Mouse (Mus musculus) cerebellum, postnatal 14 days (tissue): Measurements from ENCODE around the gene Acod1.

Experiments
- DNase-seq, 2 experiments: peaks; one replicate each; pipeline ENCODE4 v3.0.0; 2021; ENCODE audit warnings: mixed read lengths in 2 of 2

Gene Acod1

DNA sequence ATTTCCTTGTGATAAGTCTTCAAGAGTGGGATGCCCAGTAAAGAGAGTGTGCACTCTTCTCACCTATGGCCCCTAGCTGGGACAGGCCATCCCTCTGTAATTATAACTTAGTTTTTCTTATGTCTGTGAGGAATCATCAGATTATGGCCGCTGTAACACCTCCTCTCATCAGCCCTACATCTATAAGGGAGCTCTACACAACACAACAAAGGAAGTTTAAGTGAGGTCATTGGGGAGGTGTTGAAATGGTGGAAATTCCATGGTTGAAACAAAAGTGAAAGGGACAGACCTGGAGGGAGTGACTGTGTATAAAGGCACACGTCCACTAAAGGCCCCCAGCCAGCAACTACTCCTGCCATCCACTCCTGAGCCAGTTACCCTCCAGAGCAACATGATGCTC lies at the start of gene Acod1:
Acod1 (plus strand) TSS at position 301 of the 400 bp plus-strand sequence.
- DNase-seq: no peak

DNA sequence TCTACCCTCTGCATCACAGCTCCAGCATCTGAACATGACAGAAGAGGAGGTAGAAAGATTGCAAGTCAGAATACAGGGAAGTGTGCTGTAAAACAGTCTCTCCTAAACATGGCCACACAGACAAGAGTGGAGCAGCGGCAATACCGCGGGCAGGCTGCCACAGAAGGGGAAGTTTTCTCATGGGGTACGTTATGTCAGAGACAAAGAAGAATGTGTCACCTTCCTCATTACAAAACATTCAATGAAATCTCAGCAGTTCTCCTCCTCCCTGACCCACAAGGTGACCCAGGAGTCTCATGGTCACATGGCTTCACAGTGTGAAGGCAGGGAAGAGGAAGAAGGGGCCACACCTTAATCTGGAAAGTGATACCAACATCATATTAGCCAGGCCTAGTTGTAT lies 39.0 kb upstream of the Acod1 start:
- DNase-seq: no peak

DNA sequence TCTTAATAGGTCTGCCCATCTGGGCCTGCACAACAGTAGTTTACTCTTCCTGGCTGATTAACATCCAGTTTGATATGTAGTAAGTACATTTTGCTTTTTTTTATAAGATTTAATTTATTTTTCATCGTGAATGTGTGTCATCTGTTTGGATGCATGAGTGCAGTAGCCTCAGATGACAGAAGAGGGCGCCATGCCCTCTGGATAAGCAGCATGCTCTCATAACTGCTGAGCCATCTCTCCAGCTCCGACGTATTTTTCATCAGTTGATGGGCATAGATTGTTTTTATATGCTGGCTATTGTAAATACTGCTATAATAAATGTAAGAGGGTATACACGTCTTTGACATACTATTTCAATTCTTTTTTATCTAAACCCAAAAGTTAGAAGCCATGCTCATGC lies 35.0 kb upstream of the Acod1 start:
- peak; percentile 48 to 63 for DNase-seq

DNA sequence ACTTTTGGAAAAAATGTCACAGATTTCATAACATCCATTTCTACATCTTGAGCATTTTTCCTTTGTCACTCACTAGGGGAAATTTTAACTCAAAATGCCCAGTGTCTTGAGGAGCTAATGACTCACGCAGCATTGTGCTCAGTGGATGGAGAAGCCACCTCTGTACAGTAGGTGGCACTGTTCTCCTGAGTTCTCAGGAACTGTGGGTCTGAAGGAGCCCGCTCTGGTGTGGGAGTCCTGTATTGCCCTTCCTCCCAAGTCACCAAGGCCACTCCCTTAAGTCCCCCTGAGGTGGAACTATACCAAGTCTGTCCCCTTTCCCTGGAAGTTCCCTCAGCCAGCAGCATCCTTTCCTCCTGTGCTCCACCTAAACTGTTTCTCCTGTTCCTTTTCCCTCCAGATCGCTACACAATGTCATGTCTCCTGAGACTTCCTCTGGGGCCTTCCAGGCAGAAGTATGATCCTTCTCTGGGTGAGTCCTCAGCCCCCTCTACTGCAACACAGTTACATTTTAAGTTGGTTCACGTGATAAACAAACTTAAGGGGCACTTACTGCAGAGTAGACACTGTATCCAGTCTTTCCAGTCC lies 34.1 kb upstream of the Acod1 start:
- peak; percentile 76 to 80 for DNase-seq

DNA sequence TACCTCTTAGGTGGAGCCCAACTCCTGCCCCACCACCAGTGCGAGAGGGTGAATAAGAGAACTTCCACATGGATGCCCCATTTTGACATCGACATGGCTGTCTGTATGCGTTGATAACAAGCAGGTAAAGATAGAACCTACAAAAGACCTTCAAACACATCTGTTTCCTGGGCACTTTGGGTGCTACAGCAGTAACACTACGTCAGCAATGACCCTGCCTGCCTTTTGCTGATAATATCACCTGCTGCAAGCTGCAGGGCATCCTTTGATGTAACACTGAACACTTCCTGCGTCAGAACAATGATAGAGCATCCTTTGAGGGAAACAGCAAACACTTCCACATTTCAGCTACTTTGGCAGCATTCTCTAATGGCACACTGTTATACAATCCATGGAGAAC lies 29.8 kb upstream of the Acod1 start:
- DNase-seq: no peak

DNA sequence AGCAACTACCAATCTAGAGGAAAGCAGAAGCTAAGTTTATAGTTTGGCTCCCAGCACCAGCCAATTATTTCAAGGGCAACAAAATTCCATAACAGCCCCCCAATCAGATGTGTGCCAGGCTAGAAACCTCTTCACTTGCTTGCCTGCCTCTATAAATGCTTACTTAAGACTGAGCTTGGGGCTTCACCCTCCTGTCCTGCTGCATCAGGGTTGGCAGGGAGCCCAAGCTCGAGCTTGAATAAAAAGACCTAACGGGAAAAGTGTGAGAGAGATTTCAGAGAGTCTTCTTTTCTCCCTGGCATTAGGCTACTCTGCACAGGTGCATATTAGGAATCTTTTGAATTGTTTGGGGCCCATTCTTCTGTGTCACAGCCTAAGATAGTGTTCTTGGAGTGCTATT lies 26.7 kb upstream of the Acod1 start:
- DNase-seq: peak; percentile 18 to 34

DNA sequence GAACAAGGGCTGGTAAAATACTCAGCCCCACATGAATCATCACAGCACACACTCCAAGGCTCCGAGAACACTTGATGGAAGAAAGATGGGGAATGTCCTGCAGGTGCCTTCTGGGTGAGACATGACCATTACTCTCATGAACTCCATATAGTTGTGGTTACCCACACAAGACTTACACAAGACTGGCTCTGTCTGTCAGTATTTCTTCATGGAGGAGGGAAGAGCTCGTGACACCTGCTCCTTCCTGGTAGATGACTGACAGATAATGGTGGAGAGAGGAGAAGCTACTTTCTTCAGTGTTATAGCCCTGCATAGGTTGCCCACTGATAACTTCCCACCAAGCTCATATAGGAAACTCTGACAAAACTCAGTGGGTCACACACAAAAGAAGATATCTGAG lies 17.6 kb upstream of the Acod1 start:
- no peak for DNase-seq

DNA sequence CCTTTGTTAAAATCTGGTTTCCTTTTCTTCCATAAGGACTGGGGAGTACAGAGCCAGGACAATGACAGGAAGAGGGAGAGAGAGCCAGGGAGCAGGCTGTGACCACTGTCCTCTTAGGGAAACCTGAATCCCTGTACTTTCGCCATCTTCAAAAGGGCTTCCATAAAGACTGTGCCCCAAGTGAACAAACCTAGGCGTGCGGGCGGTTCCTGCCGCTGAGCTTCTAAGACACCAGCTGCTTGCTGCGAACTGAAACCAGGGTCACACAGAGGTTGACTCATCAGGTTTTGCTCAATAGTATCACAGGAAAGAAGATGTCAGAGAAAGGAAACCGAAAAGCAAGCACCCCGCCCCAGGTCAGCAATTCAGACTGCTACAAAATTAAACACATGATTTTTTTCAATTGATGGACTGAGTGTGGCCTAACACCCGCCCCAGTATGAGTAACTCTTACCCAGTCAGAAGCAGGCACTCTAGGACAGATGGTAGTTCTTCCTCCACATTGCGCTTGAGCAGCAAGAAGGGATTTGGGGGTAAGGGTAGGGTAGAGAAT lies 13.4 kb upstream of the Acod1 start:
- no peak for DNase-seq

DNA sequence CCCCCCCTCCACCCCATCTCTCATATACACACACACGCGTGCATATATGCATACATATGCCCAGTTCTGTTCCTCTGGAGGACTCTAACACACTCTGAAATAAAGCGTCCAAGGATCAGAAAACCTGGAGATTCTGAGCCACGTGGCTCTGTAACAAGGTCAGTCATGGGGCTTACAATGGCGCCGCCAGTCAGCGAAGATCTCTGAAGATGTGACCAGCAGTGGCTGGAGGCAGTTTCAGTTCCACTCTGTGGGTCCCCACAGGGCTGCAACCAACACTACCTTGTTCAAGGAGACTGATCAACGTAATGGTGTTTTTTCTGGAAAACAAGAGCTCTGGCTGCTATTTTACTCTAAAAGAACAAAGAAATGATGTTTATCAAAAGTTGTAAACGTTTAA lies 12.7 kb upstream of the Acod1 start:
- no peak for DNase-seq

DNA sequence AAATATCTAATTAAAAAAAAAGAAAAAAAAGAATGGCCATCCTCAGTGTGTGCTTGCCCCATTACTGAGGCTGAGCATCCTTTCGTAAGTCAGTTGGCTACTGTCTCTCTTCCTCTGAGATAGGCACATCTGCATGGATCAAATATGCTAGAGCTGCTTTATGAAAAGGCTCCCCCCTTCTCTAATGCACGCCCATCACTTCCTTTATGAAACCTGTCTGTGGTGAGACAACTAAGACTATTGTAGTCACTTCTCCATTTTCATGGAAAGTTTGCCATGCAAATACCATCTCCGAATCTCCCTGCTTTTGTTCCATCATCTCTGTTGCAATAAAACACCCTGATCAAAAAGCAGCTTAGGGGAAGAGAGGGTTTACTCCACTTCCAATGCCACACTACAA lies 9.8 kb upstream of the Acod1 start:
- no peak for DNase-seq

DNA sequence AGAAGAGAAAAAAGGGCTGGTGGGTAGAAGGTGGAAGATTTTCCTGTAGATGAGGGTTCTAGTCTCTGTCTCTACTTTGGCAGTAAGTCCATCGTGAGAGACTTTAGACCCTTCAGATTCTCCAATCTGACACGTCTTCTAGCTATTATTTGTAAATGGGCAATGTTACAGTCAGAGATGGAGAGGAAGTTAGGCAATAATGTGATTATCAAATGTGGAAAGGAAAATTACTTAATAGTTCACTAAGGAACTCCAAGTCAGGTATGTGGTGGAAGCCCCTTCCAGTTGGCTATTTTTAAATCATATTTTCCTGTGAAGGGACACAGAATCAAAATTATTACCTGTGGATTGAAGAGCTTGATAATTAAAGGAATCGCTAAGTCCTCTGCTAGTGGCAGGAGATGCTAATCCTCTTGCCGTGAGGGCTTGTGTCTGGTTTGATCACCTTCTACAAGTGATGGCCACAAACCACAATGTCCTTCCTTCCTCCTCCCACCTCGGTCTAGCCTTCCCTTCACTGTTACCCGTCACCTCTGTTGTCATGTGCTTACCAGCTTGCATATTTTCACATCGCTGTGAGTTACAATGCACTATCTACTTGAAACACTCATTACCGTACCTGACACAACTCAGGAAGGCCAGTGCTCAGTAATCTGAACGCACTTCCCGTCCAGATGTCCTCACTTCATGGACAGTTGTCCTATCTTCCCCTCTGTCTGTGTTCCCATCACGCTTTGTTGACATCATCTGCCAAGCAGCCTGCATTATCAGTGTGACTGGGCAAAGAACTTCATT lies 1.7 kb downstream of the Acod1 start:
- DNase-seq: no peak

DNA sequence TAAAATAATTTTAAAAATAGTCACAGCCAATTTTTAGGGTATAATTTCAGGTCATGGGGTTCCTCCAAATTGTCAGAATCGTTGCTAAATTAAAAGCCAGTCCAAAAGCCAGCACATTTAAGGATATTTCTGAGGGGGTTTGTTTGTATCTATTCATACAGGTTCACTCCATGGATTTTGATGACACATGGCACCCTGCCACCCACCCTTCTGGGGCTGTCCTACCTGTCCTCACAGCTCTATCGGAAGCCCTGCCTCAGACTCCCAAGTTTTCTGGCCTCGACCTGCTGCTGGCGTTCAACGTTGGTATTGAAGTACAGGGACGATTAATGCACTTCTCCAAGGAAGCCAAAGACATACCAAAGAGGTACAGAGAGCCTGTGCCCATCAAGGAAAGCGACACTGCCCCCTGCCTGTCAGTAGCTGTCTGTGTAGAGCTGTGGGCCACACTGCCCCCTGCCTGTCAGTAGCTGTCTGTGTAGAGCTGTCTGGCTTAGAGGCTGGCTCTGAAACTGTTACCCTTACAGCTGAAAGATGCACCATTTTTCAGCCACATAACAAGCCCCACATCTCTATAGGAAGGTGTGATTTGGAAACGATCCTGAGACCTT lies 4.5 kb downstream of the Acod1 start:
- peak; percentile 81 to 90 for DNase-seq

DNA sequence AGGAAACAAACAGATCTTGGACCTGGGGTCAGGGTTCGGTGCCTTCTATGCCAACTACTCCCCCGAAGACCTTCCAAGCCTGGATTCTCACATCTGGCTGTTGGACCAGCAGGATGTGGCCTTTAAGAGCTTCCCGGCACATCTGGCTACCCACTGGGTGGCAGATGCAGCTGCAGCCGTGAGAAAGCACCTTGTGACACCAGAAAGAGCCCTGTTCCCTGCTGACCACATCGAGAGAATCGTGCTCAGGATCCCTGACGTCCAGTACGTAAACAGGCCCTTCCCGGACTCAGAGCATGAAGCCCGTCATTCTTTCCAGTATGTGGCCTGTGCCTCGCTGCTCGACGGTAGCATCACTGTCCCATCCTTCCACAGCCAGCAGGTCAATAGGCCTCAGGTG lies 8.0 kb downstream of the Acod1 start:
- DNase-seq: no peak

DNA sequence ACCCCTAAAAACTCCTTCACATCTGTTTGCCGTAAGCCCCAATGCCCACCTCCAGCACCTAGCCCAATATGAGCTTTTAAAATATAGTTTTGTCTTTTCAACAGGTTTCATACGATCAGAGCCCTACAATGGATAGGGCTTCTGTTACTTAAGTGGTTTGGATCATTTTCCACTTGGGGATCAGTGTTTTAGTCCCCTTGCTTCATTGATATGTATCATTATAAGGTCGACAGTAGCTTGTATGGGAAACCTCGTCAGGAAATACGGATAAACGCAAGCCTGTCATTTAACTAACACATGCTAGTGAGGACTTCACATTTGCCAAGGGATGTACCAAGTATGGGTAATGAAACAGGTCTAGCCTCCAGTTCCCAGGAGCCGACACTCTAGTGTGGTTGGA lies 9.8 kb downstream of the Acod1 start:
- no peak for DNase-seq

DNA sequence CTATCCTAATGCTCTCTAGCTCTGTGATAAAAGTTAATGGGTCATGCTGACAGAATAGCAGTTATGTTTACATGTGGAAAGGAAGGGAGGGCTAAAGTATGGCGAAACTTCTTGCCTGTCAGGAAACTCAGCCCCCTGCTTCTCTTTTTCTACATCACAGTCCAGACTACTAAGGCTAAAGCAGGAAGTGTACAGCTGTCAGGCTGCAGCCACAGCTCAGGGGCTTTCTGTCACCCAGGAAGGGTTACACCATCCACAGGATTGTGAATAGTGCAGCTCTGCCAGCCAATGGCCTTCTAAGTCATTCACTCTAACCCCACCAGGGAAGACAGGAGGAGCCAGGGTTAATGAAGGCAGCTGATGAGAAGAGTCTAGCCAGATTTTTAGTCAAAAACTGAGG lies 12.2 kb downstream of the Acod1 start:
- no peak for DNase-seq

DNA sequence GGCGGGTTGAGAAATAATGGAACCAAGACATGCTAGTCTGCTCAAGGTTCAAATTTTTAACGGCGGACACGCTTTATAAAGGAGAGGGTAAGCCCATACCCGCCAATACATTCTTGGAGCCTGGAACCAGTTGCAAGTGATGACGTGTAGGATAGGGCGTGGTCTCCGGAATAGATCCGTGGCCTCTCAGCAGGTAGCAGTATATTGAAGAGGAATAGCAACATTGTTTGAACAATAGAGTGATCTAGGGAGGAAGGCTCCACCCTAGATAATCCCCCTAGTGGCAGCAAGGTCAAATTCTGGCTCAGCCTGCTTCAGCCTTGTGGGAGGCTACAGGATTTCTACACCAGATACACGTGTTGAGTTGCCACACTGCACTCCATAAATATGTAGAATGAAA lies 12.7 kb downstream of the Acod1 start:
- no peak for DNase-seq

DNA sequence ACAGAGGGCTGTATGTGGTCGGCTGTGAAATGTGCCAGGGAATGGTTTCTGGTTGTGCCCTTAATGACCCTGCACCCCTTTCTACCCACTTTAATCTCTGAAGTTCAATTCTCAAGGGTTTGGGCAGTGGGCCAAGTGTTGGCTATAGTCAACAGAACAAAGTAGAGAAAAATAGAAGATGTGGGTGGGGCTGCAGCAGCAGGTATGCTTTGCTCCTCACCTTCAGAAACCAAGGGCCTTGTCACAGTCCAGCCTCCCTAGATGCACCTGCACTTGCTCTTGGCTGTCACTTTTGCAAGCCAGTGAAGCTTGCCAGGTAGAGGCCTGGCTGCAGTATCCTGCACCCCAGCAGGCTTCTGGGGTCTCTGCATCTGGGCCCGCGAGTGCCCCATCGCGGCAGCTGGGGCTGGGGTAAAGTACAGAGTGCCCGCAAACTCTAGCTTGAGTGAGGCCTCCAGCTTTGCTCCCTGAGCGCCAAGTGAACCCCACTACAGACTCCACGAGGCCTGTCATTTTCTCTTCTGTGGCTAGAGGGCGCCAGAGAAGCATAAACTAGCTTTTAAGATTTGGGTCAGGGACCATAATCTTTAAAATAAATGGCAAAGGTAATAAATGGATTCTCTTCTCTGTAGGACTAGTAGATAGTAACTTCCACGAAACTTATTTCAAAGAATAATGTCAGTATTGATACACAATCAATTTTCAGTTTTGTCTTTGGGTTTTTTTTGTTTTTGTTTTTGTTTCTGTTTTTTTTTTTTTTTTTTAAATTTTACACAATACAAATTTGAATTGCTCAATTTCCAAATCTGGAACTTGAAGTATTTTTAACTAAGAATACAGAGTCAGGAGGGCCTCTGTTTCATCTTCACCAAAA lies 18.8 kb downstream of the Acod1 start:
- DNase-seq: peak; percentile 89 to 91

DNA sequence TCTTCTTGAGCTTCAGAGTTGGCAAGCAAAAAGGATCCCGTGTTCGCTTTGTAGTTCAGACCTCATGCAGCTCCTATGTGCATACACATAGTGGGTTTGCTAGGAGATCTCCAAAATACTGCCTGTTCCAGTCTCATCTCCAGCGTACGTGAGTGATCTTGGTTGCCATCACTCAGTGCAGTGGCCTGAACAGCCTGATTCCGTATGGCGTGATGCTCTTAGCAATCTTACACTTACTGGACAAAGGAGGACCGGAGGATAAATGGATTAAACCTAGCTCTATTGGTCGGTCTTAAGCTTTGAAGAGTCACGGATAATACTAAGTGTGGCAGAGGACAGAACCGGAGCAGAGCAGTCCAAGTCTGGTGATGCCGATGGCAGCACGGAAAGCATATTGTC lies 22.7 kb downstream of the Acod1 start:
- DNase-seq: no peak

DNA sequence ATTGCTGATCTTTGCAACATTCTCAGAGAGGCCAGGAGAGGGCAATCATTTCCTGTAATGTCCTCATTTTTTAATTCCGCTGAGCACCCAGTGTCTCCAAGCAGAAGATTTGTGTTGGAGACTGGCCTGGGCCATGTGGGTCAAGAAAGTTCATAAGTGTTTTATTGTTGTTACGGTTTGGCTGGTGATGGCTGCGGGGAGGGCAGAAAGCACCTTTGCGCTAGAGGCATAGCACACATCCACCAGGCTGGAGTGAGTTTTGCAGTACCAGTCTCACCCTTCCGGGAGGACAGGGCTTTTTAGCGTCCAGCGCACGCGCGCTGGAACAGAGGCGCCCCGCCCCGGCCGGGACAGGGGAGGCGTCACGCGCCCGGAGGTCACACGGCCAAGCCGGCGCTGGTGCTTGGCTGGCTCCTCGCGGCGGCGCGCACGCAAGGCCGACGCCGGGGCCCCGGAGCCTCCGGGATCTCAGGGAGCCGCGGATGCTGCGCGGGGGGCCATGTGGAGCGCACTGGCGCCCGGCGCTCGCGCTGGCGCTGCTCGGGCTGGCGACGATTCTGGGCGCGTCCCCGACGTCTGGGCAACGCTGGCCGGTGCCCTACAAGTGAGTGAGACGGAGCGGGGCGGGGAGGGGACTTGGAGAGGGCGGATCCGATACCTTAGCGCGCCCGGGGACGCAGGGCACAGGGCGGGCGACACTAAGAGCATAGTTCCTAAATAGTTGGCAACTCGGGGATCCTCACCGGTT lies 23.3 kb downstream of the Acod1 start, which contains the start of gene Cln5:
Cln5 (plus strand) TSS at position 353 of the 748 bp plus-strand sequence.
- peak; percentile 94 to 95 for DNase-seq

DNA sequence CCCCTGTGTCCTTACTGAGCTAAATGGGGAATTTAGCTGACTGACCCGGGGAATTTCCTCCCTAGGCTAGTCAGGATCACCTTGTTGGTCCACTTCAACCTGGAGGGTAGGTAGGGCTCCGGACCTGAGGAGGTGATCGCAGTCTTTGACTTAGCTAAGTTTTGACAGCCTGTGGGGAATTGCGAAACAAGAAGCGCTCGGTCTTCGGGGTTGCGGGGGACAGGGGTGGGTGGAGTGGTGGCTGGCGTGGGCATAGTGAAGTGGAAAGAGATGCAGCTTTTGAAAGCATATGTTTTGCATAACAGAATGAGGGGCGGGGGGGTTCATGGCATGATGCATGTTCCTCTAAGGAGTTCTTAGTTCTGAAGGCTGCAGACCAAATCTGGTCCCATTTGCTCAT lies 24.0 kb downstream of the Acod1 start:
- peak in 1 of 2 experiments; percentile 37 for DNase-seq

DNA sequence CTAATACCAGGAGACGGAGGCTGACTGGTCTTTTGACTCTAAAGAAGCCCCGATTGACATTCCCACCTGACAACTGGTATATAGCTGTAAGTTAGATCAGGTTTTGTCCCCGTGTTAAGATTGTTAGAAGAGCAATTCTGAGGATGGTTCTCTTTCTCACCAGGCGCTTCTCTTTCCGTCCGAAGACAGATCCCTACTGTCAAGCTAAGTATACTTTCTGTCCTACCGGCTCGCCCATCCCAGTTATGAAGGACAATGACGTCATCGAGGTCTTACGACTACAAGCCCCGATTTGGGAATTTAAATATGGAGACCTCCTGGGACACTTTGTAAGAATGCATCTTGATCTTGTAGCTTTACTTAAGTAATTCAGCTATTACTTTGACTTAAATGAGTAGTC lies 24.7 kb downstream of the Acod1 start:
- DNase-seq: no peak

DNA sequence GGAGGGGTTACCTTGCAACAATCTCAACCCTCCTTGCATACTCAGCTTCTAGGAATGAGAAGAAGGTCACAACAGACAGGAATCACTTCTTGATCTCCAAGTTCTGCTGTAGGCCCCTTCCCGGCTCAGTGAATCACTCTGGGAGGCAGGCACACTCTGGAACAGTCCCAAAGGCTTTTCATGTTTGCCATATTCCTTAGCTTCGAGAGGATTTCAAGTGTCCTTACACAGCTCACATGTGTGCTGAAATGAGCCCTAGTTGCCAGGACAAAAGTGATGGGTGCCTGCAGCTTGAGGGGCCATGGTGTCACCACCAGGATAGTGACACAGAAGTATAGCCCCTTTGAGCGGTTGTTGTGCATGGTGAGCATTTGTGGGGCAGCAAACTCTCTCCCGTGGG lies 26.0 kb downstream of the Acod1 start:
- DNase-seq: no peak
